Mouse (Mus musculus) neural tube, embryonic 11.5 days (tissue): ENCODE results near the gene Arfrp1. TPM values are rescaled to one million over a fixed set of nuclear protein-coding genes. Genes with fewer than 3 reads are reported as not detected.

ENCODE experiments used
- polyA plus RNA-seq: library from polyadenylated mRNA; unstranded; fragments of >200 nt; fragmentation: Nextera tagmentation; extraction: Ambion mirVana; gene quantifications from 2 replicates; pipeline ENCODE4 v1.2.1, GENCODE M21; 2014

Gene Arfrp1
- polyA plus RNA-seq, 1 experiment from 2014 or later, result 63.3 TPM

Other genes with a start within 250 kb of the Arfrp1 start
- 16.0 and 17.1 TPM in 2 replicates for gene Kcnq2, start 230.1 kb downstream of the Arfrp1 start, polyA plus RNA-seq
- gene Eef1a2, start 208.4 kb downstream of the Arfrp1 start, polyA plus RNA-seq, result 0.92 and 0.93 TPM in 2 replicates
- gene Ppdpf, start 178.2 kb downstream of the Arfrp1 start, polyA plus RNA-seq, result 402 and 413 TPM in 2 replicates
- not detected in 2 replicates for gene Ptk6, start 162.6 kb downstream of the Arfrp1 start, polyA plus RNA-seq
- gene Srms, start 152.2 kb downstream of the Arfrp1 start, polyA plus RNA-seq, result 0.12 TPM in 1 of 2 replicates, not detected in the other
- gene Fndc11, start 145.4 kb downstream of the Arfrp1 start, polyA plus RNA-seq, result 0.28 TPM in 1 of 2 replicates, not detected in the other
- gene Helz2, start 123.4 kb downstream of the Arfrp1 start, polyA plus RNA-seq, result 0.64 and 0.68 TPM in 2 replicates
- 21.6 and 21.9 TPM in 2 replicates for gene Gmeb2, start 77.4 kb downstream of the Arfrp1 start, polyA plus RNA-seq
- gene Stmn3, start 50.9 kb downstream of the Arfrp1 start, polyA plus RNA-seq, result 391 and 430 TPM in 2 replicates
- 53.7 and 61.8 TPM in 2 replicates for gene Rtel1, start 45.7 kb downstream of the Arfrp1 start, polyA plus RNA-seq
- gene Zgpat, start 476 bp downstream of the Arfrp1 start, polyA plus RNA-seq, result 44.5 and 46.4 TPM in 2 replicates
- gene Lime1, start 14.7 kb upstream of the Arfrp1 start, polyA plus RNA-seq, result 23.9 and 24.2 TPM in 2 replicates
- 20.2 and 21.9 TPM in 2 replicates for gene Zbtb46, start 94.0 kb upstream of the Arfrp1 start, polyA plus RNA-seq
- 0.22 TPM in 1 of 2 replicates, not detected in the other for gene Abhd16b, start 127.8 kb upstream of the Arfrp1 start, polyA plus RNA-seq
- gene Tpd52l2, start 131.7 kb upstream of the Arfrp1 start, polyA plus RNA-seq, result 141 and 142 TPM in 2 replicates
- gene Dnajc5, start 155.1 kb upstream of the Arfrp1 start, polyA plus RNA-seq, result 107 and 120 TPM in 2 replicates
- gene Uckl1, start 219.5 kb upstream of the Arfrp1 start, polyA plus RNA-seq, result 51.8 and 52.2 TPM in 2 replicates
- 74.8 and 85.1 TPM in 2 replicates for gene Prpf6, start 226.5 kb upstream of the Arfrp1 start, polyA plus RNA-seq
- 38.1 and 39.5 TPM in 2 replicates for gene Zfp512b, start 227.4 kb upstream of the Arfrp1 start, polyA plus RNA-seq
- gene Samd10, start 233.8 kb upstream of the Arfrp1 start, polyA plus RNA-seq, result 74.6 and 90.1 TPM in 2 replicates